Mouse (Mus musculus) left cerebral cortex, postnatal 10 days (tissue): Measurements from ENCODE around the gene Wdr34. TPM values are rescaled to one million over a fixed set of nuclear protein-coding genes. Genes with fewer than 3 reads are reported as not detected.
A peak's percentile ranks its signal among the peaks of the same experiment; 100 is the strongest.

Source experiments
- DNase-seq, 2 experiments: peaks; one replicate each; pipeline ENCODE4 v3.0.0; 2021 to 2022; ENCODE audit warnings: low spot score in 2 of 2, mixed read lengths in 1 of 2; ENCODE audit errors: extremely low spot score in 1 of 2
- intact Hi-C: fragments of 180-260 bp; cut with DNase I; formaldehyde crosslinking; loops from one replicate; pipeline ENCODE4 v1.15.1; 2025
- total RNA-seq, 2 experiments: library from RNA; stranded (reverse); gene quantifications; 2 replicates each; pipeline ENCODE4 v1.2.3; 2021

The Wdr34 gene
- total RNA-seq = 10 to 100 TPM; 50.0 to 52.1 TPM

DNA sequence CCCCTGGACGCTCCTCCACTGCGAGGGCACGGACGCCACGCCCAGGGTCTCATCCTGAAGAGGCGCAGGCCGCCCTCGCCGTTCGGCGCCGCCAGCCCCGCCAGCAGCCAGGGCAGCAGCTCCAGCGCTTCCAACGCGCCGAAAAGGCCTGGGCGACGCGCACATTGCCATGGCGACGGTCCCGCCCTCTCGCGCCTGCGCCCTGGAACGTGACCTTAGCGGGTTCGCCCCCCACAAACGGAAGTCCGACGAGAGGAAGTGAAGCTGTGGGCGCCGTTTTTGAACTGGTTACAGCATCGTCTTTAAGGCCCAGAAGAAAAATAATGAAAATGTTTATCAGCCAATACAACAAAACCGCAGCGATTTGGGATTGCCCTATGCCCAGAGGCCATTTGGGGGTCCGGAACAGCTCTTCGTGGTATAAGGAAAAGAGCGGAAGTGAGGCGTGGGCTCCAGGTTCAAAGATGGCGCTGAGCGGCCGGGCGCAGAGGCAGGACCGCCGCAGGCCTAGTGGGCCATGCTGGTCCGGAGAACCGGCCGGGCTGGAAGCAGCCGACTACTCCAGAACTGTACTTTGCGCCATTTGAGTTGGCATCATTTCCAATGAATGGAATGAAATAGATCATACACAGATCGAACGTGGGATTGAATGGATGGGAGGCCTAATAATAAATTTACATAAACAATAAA, at the start of gene Wdr34:
TSS of gene Wdr34 (minus strand) at position 183 of the 690 bp plus-strand sequence.
- intact Hi-C loops = no loop called here
- peak; percentile 97 to 98 for DNase-seq

DNA sequence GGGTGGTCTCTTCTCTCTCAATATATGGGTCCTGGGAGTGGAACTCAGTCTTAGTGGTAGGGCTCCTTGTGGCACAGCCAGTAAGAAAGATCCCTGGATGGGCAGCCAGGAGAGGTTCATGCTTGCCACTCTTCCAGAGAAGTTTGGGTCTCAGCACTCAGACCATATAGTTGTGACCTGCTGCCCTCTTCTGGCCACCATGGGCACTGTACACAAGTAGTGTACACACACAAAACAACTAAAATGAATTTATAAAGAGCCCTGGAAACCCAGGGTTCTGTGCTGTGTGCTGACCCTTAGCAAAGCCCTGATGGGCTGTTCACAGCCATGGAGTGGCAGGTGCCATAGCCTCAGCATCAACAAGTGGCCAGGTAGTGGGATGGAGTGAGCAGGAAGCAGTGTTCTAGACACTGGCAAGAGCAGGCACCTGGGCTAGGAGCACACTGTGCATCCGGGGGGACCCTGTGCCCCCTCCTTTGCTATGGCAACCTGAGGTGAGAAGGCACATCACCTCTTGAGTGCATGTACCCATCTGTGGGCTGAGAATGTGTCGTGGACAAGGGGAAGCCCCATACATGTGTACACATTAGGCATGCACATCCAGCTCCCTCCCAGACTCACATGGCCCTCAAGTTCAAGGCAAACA, 47.3 kb upstream of the Wdr34 start:
- DNase-seq = no peak

GRCm38 (mm10) chr2:30094208-30094588, 45.5 kb upstream of the Wdr34 start:
- DNase-seq = no peak

More for the DNA sequence above, 47.3 kb upstream of the Wdr34 start:
- intact Hi-C loops = no loop called here

GRCm38 (mm10) chr2:30093471-30094207, 45.0 kb upstream of the Wdr34 start, which contains the start of gene Zdhhc12:
TSS of gene Zdhhc12 (minus strand) at chr2:30093648.
- intact Hi-C loops = no loop called here
- DNase-seq = peak; percentile 93 to 96

More at GRCm38 (mm10) chr2:30094208-30094588, 45.5 kb upstream of the Wdr34 start:
- intact Hi-C loops = no loop called here

GRCm38 (mm10) chr2:30092280-30092918, 43.7 kb upstream of the Wdr34 start:
- intact Hi-C loops = no loop called here
- no peak for DNase-seq

DNA sequence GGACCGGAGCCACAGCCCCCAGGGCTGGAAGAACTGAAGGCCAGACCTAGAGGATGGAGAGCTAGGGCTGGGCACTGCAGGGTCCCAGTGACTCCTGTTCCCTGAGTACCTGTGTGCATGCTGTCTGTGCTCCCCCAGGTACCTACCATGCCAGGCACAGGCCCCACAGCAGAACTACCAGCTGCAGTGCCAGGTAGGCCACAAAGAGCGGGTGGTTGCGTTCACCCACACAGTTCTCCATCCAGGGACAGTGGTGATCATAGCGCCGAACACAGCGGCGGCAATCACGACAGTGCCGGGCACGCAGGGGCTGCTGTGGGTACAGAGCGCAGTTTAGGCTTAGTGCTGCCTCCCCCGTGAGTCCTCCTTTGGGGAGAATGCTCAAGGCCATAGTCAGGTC, 42.8 kb upstream of the Wdr34 start:
- intact Hi-C loops = no loop called here
- DNase-seq = no peak

- intact Hi-C loops = no loop called here
Observed at GRCm38 (mm10) chr2:30087310-30087709, 38.6 kb upstream of the Wdr34 start.

GRCm38 (mm10) chr2:30084632-30085031, 36.0 kb upstream of the Wdr34 start:
- intact Hi-C loops = no loop called here
- DNase-seq = no peak

More at GRCm38 (mm10) chr2:30087310-30087709, 38.6 kb upstream of the Wdr34 start:
- DNase-seq = no peak

- no peak for DNase-seq
- intact Hi-C loops = no loop called here
Observed at GRCm38 (mm10) chr2:30084113-30084512, 35.4 kb upstream of the Wdr34 start.

- intact Hi-C loops = no loop called here
- no peak for DNase-seq
Observed at GRCm38 (mm10) chr2:30080181-30080800, 31.6 kb upstream of the Wdr34 start.

DNA sequence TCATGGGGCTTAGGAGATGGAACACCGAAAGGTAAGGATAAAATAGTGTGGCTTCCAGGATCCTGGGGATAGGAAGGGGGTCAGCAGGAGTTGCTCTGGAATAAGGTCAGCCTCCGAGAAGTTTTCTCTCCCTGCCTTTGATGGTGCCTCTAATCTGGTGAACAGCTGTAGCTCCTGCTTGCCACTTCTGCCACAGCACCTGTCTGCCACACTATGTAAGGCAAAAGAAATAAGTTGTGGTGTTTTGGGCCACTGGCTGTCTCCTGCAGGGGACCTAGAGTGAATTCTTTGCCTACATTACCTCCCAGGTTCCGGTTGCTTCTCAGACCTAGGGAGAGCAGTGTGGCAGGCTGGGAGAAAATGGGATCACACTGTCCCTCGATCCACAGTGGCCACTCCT, 30.1 kb upstream of the Wdr34 start:
- no peak for DNase-seq
- intact Hi-C loops = loop anchor here (5.0 kb wide), 1 partner anchor 84 kb away; no protein-coding TSS in a partner anchor

- intact Hi-C loops = loop anchor here (5.0 kb wide), 1 partner anchor 84 kb away; no protein-coding TSS in a partner anchor
- DNase-seq = no peak
Observed at GRCm38 (mm10) chr2:30078349-30078712, 29.6 kb upstream of the Wdr34 start.

DNA sequence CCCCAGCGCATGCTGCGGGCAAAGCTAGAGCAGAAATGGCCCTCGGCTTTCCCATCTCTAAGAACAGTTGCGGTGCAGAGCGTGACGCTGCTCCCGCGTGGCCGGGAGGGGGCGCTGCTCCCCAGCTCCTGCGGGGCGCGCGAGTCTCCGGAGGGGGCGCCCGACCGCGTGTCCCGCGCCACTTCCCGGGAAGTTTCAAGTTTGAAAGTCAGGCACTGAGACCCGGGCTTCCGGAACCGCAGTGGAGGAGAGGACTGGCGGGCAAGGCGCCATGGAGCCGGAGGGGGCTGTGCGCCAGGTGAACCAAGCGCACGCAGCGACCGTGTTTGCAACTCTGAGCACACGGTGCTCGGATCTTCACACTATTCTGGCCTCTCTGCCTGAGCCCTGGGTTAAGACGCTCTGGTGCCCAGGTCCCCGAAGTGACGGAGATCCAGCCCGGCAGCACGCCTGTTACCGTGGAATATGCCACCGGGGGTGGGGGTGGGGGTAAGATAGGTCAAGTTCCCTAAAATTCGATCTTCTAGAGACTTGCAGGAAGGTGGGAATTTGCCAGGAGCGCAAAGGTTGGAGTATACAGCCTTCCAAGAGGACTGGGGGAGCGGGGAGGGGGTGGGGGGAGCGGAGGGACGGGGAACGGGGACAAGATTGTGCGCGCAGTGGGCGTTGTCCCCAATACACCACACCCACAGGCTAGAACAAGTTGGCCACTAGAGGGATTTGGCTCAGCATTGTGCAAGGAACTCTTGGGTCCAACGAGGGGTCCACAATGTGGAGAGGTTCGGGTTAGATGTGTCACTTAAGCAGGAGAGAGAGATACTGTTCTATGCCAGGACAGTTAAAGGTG, 29.0 kb upstream of the Wdr34 start, which contains the start of gene Pkn3:
TSS of gene Pkn3 (plus strand) at position 183 of the 847 bp plus-strand sequence.
- intact Hi-C loops = loop anchor here (5.0 kb wide), 1 partner anchor 85 kb away; no protein-coding TSS in a partner anchor
- DNase-seq = peak; percentile 70 to 90

GRCm38 (mm10) chr2:30076959-30077358, 28.3 kb upstream of the Wdr34 start:
- intact Hi-C loops = loop anchor here (5.0 kb wide), 1 partner anchor 85 kb away; no protein-coding TSS in a partner anchor
- DNase-seq = no peak

- DNase-seq = no peak
- intact Hi-C loops = loop anchor here (5.0 kb wide), 1 partner anchor 86 kb away; no protein-coding TSS in a partner anchor
Observed at GRCm38 (mm10) chr2:30076439-30076838, 27.8 kb upstream of the Wdr34 start.

GRCm38 (mm10) chr2:30075625-30076024, 26.9 kb upstream of the Wdr34 start:
- no peak for DNase-seq
- intact Hi-C loops = loop anchor here (5.0 kb wide), 1 partner anchor 87 kb away; no protein-coding TSS in a partner anchor

DNA sequence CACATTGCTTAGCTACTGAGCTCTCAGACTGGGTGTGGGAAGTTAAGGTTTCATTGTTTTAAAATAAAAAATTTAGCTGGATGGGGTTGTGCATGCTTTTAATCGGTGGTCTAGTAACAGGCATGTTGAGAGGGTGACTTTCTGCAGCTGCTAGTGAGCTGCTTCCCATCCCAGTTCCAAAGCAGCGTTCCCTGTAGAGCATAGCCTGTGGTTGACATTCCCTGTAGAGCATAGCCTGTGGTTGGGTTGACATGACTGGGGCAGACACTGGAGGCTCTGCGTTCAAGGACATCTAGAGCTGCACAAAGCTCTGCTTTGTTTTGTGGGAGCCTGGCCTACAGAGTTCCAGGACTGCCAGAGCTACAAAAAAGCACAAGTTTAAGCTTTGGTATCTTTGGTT, 24.6 kb upstream of the Wdr34 start:
- intact Hi-C loops = no loop called here
- DNase-seq = no peak
